Mouse (Mus musculus) cerebellum, adult 18-20 months (tissue): ENCODE data around the gene Zfp3.

Experiments used
- DNase-seq, 2 experiments: peaks; one replicate each; pipeline ENCODE4 v3.0.0; 2021

Gene Zfp3

GRCm38 (mm10) chr11:70811041-70811440 is 47.0 kb downstream of the Zfp3 start:
- DNase-seq = no peak

GRCm38 (mm10) chr11:70811471-70812240 is 47.6 kb downstream of the Zfp3 start:
- DNase-seq = peak; percentile 11 to 22

GRCm38 (mm10) chr11:70812365-70812764 is 48.4 kb downstream of the Zfp3 start, which contains the start of gene Scimp:
Scimp (minus strand) TSS chr11:70812586.
- DNase-seq = no peak

GRCm38 (mm10) chr11:70815071-70815470 is 51.1 kb downstream of the Zfp3 start:
- no peak for DNase-seq

- peak; percentile 64 to 68 for DNase-seq
Measured at GRCm38 (mm10) chr11:70815498-70816078, 51.6 kb downstream of the Zfp3 start.

- DNase-seq = no peak
Measured at GRCm38 (mm10) chr11:70816770-70817169, 52.8 kb downstream of the Zfp3 start.

GRCm38 (mm10) chr11:70820120-70820519 is 56.1 kb downstream of the Zfp3 start:
- DNase-seq = no peak

- DNase-seq = peak; percentile 37 to 46
Measured at GRCm38 (mm10) chr11:70821728-70822591, 58.0 kb downstream of the Zfp3 start.
